Mouse (Mus musculus) liver, postnatal 0 days (tissue): ENCODE data around the gene Znrf2. TPM values are rescaled to one million over a fixed set of nuclear protein-coding genes. Genes with fewer than 3 reads are reported as not detected.
"Not testable (repeated sequence)": the region's sequence is repeated elsewhere in the genome, so short reads cannot be mapped to it uniquely, and the experiment has no call there.

ENCODE experiments used
- ATAC-seq: fragments of 200-750 bp; cut with Nextera tagmentation; 2 replicates; pipeline ENCODE4 v1.8.0; 2017; ENCODE audit warnings: mild to moderate bottlenecking, moderate library complexity
- DNase-seq: peaks from one replicate; pipeline ENCODE4 v3.0.0-alpha.2; 2016
- H3K27ac ChIP-seq: fragments of 300-500 bp; sonication (generic); 2 replicates; pipeline ENCODE4 v1.5.1; 2014; ENCODE audit warnings: antibody characterized with exemption, moderate library complexity, mild to moderate bottlenecking, low read depth
- H3K27me3 ChIP-seq: fragments of 300-500 bp; sonication (generic); 2 replicates; pipeline ENCODE4 v1.6.1; 2014; ENCODE audit warnings: low read length, control low read depth, mixed read lengths; ENCODE audit not compliant: insufficient read depth
- H3K36me3 ChIP-seq: fragments of 300-500 bp; sonication (generic); replicated peaks from 2 replicates; pipeline ENCODE4 v1.6.1; 2014; ENCODE audit warnings: mild to moderate bottlenecking, control low read depth, low read length, moderate library complexity, mixed read lengths; ENCODE audit not compliant: insufficient read depth
- H3K4me1 ChIP-seq: fragments of 300-500 bp; sonication (generic); 2 replicates; pipeline ENCODE4 v1.6.1; 2014; ENCODE audit warnings: antibody characterized with exemption, mild to moderate bottlenecking, control low read depth; ENCODE audit not compliant: insufficient read depth
- H3K4me2 ChIP-seq: fragments of 300-500 bp; sonication (generic); 2 replicates; pipeline ENCODE4 v1.6.1; 2014; ENCODE audit warnings: low read depth, mild to moderate bottlenecking, low read length, moderate library complexity, mixed read lengths
- H3K4me3 ChIP-seq: fragments of 300-500 bp; sonication (generic); 2 replicates; pipeline ENCODE4 v1.5.1; 2014; ENCODE audit warnings: low read depth, low read length
- H3K9ac ChIP-seq: fragments of 300-500 bp; sonication (generic); replicated peaks from 2 replicates; pipeline ENCODE4 v1.6.1; 2014; ENCODE audit warnings: mild to moderate bottlenecking, moderate library complexity
- H3K9me3 ChIP-seq: fragments of 300-500 bp; sonication (generic); 2 replicates; pipeline ENCODE4 v1.6.1; 2016; ENCODE audit warnings: mild to moderate bottlenecking, control low read depth, low read length, mixed read lengths
- CTCF ChIP-seq: sonication (generic); IDR thresholded peaks from 2 replicates; pipeline ENCODE4 v1.5.1; 2016; ENCODE audit warnings: antibody characterized with exemption, low read depth
- EP300 ChIP-seq: IDR thresholded peaks from 2 replicates; pipeline ENCODE4 v1.6.1; 2016; ENCODE audit warnings: antibody characterized with exemption, low read depth, mild to moderate bottlenecking
- WGBS: fragments of 180-500 bp; shearing (Covaris S2); extraction: QIAGEN DNeasy Blood & Tissue Kit; methylation state at CpG from one replicate; pipeline ENCODE4 v1.1.7; 2014; ENCODE audit not compliant: insufficient replicate concordance; 5-methylcytosine and 5-hydroxymethylcytosine counted together
- polyA plus RNA-seq: library from polyadenylated mRNA; unstranded; fragments of >200 nt; fragmentation: Nextera tagmentation; extraction: Ambion mirVana; gene quantifications from 2 replicates; pipeline ENCODE4 v1.2.1, GENCODE M21; 2015

Gene Znrf2
- polyA plus RNA-seq, 1 experiment from 2014 or later, result 4.4 TPM

DNA sequence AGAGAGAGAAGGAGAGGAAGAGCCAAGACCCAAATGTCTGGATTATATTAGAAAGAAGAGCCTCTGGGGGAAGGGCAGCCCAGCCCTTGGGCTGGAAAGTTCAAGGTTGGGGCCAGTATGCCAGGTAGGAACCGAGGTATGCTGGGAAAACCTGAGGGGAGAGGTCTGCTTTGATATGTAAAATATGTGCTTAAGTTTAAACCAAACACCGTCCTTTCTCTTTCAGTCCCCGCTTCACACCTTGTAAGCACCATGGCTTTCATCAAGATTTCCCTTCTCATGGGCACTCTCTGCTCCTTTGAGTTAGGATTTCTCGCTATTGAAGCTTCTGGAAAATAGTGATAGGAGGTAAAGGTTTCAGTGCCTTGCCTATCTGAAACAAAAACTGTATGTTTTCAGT is 38.1 kb downstream of the Znrf2 start:
- H3K9ac ChIP-seq, result no peak overlapping the region
- H3K27ac ChIP-seq, result no peak overlapping the region
- H3K4me2 ChIP-seq, result no peak overlapping the region
- DNase-seq (no peak), ATAC-seq (no peak)
- no peaks in the 10 kb centered on the region for H3K9me3 ChIP-seq
- H3K36me3 ChIP-seq, result no peaks in the 10 kb centered on the region
- WGBS, result 61% methylated on average over 4 of the region's 4 CpGs
- peaks cover 29% of the 10 kb centered on the region for H3K4me1 ChIP-seq
- H3K4me3 ChIP-seq, result no peak overlapping the region
- no peaks in the 10 kb centered on the region for H3K27me3 ChIP-seq
- TF ChIP-seq EP300, result no peak

DNA sequence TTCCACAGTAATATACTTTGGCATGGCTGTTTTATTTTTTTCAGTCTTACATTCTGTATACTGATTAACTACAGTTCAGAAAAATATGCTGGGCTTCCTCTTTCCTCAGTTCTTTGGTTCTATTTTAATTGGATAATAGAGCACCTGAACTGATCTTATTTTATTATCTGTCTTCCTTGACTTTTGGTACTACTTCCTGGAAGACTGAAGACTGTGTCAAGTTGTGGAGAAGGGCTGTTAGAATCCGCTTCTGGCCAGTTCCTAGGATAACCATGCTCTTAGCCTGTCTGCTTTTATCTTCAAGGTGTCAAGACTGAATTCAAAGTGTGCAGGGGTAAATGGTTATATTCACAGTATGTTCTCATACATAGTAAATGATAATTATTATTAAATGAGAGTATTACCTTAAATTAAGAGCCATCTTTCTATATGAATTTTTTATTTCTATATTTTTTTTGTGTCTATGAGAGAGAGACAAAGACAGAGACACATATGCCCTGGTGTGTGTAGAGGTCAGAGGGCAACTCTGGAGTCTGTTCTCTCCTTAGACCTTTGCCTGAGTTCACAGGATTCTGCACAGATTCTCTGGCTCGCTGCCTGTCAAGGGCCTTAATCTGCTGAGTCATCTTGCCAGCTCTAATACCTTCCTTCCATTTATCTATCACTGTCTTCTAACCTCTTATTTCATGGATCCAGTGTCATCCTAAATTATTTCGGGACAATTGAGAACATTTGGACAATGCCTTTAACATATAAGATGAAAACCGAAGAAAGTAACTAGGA is 39.3 kb downstream of the Znrf2 start:
- Histone ChIP-seq H3K9me3 (no peaks in the 10 kb centered on the region), H3K27me3 (no peaks in the 10 kb centered on the region), H3K4me1 (peaks cover 20% of the 10 kb centered on the region), H3K36me3 (no peaks in the 10 kb centered on the region), H3K27ac (no peak overlapping the region), H3K4me2 (no peak overlapping the region), H3K9ac (no peak overlapping the region), H3K4me3 (no peak overlapping the region)
- 65% methylated on average over 4 of the region's 4 CpGs for WGBS
- DNase-seq (no peak), ATAC-seq (no peak)
- no peak for TF ChIP-seq CTCF
- TF ChIP-seq EP300, result no peak

DNA sequence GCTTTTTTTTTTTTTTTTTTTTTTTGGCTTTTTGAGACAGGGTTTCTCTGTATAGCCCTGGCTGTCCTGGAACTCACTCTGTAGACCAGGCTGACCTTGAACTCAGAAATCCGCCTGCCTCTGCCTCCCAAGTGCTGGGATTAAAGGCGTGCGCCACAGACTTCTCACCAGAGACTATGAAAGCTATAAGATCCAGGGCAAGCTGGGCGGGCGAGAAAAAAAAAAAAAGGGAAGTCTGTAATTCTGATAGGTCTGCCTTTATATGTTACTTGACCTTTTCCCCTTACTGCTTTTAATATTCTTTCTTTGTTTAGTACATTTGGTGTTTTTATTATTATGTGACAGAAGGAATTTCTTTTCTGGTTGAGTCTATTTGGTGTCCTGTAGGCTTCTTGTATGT is 42.4 kb downstream of the Znrf2 start:
- H3K9ac ChIP-seq, H3K9me3 ChIP-seq, H3K27ac ChIP-seq, H3K27me3 ChIP-seq, H3K36me3 ChIP-seq, H3K4me2 ChIP-seq, ATAC-seq, H3K4me3 ChIP-seq, DNase-seq, H3K4me1 ChIP-seq: not testable (repeated sequence)
- 77% methylated on average over 5 of the region's 5 CpGs for WGBS

DNA sequence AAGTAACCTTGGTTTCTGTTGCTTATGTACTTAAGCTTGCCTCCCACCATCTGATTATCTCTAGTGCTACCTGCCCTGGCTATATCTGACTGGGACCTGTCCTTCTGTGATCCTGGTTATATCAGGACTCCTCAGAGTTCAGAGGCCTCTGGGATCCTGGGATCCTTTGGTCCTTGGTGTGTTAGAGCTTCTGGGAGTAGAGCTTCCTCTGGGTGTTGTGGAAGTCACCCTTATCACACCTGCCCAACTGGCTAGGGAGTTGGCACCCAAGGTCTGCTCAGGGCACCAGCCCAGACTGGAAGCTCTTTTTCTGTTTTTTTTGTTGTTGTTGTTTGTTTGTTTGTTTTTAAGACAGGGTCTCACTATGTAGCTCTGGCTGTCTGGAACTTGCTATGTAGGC is 43.5 kb downstream of the Znrf2 start:
- no peak overlapping the region for H3K4me2 ChIP-seq

DNA sequence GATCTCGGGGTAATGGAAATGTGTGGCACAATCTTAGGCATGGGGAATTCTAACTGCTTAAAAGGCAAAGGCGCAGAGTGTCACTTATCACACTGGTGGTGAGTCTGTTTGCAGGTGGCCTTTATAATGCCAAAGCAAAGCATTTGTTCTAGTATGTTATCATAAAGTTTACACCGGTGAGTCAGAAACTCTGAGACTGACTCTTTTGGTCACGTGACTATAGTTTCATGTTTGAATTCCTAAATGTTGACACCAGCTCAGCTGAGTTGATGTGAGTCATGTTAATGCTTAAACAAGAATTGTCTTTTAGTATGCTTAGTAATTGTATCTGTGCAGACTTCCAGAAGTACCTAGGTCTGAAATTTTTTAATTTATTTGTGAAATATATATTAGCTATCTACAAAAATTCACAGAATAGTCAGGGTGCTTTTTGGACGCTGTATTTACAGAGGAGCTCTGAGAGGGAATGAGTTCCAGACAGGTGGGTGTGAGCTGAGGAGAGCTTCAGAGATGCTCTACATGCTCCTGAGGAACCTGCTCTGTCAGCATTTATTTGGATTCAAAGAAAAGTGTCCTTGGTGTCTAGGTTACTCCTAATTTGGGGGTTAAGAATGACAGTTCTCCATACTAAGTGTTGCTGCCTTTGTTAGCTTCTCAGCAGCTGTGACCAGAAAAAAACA is 50.2 kb downstream of the Znrf2 start:
- H3K4me2 ChIP-seq, result no peak overlapping the region
- no peak overlapping the region for H3K4me3 ChIP-seq
- 68% methylated on average over 5 of the region's 5 CpGs for WGBS
- TF ChIP-seq CTCF (no peak), EP300 (no peak)
- DNase-seq, result no peak
- peak; percentile 55; the same call in 1 of the 2 replicates for ATAC-seq
- H3K9ac ChIP-seq, result no peak overlapping the region
- no peaks in the 10 kb centered on the region for H3K27me3 ChIP-seq
- peaks cover 3% of the 10 kb centered on the region; the same call in 1 of the 2 replicates for H3K4me1 ChIP-seq
- H3K27ac ChIP-seq, result peak overlapping the region; percentile 19; the same call in 1 of the 2 replicates
- H3K36me3 ChIP-seq, result 0 out of 2 replicates have a peak, but pooled peaks cover 3% of the 10 kb centered on the region
- no peaks in the 10 kb centered on the region for H3K9me3 ChIP-seq

More for the DNA sequence above, 43.5 kb downstream of the Znrf2 start:
- TF ChIP-seq CTCF, result no peak
- no peak for TF ChIP-seq EP300
- peaks cover 3% of the 10 kb centered on the region; the same call in 1 of the 2 replicates for H3K4me1 ChIP-seq
- no peak overlapping the region for H3K27ac ChIP-seq
- H3K27me3 ChIP-seq, result no peaks in the 10 kb centered on the region
- DNase-seq (no peak), ATAC-seq (no peak)
- 0 out of 2 replicates have a peak, but pooled peaks cover 3% of the 10 kb centered on the region for H3K36me3 ChIP-seq
- no peak overlapping the region for H3K9ac ChIP-seq
- no peaks in the 10 kb centered on the region for H3K9me3 ChIP-seq
- no peak overlapping the region for H3K4me3 ChIP-seq

DNA sequence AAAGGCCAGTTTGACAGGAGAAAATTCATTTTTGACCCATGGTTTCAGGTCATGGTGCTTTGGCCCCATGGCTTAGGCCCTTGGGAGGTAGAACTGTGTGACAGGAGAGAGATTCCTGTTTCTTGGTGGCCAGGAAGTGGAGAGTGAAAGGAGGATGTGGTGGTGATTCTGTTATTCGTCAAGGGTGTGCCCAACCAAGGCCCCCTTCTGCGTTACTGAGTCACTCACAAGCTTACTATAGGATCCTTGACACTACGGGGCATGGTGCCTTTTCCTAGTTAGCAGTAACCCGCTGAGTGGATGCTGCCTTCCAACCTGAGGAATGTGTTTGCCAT is 50.7 kb downstream of the Znrf2 start:
- DNase-seq (no peak), ATAC-seq (no peak)
- H3K4me2 ChIP-seq, result no peak overlapping the region
- WGBS, result 48% methylated on average over 4 of the region's 4 CpGs
- H3K36me3 ChIP-seq, result 0 out of 2 replicates have a peak, but pooled peaks cover 3% of the 10 kb centered on the region
- peaks cover 3% of the 10 kb centered on the region; the same call in 1 of the 2 replicates for H3K4me1 ChIP-seq
- H3K4me3 ChIP-seq, result no peak overlapping the region
- no peak overlapping the region for H3K9ac ChIP-seq
- H3K27ac ChIP-seq, result peak overlapping the region; percentile 19; the same call in 1 of the 2 replicates
- no peaks in the 10 kb centered on the region for H3K9me3 ChIP-seq
- no peaks in the 10 kb centered on the region for H3K27me3 ChIP-seq
- TF ChIP-seq EP300 (no peak), CTCF (no peak)
